ENCODE assay signal across 14 mouse cellular contexts in genomic region chr7:63924151-63924550, GRCm38 (mm10). TPM values are rescaled to one million over a fixed set of nuclear protein-coding genes. Genes with fewer than 3 reads are reported as not detected.
DNase-seq lines count a peak whose midpoint lies in the region; ATAC-seq and TF ChIP-seq lines count a peak whose summit lies in the region.
"Had no signal": no experiment of that assay in that cellular context is flagged by ENCODE, and none has a peak within 500 bp of the region (broad histone marks: within the 10 kb centered on the region; RNA-seq: fewer than 3 reads in every experiment).

No protein-coding gene starts in this region.

- H3K36me3 ChIP-seq in hindbrain, embryonic 15.5 days = no peaks in the 10 kb centered on the region
- H3K36me3 ChIP-seq in hindbrain, embryonic 10.5 days = peaks cover 13% of the 10 kb centered on the region
- no peaks in the 10 kb centered on the region for H3K36me3 ChIP-seq in lung, embryonic 16.5 days (ENCODE audit: control insufficient read depth, insufficient read depth, low read length)
- H3K36me3 ChIP-seq: forebrain, embryonic 12.5 days had no signal

- no peak overlapping the region for H3K9ac ChIP-seq in hindbrain, embryonic 15.5 days
- H3K9ac ChIP-seq in lung, embryonic 16.5 days (ENCODE audit: low read length) = no peak overlapping the region
- H3K9ac ChIP-seq: forebrain, embryonic 12.5 days had no signal

- DNase-seq in cerebellum, adult 2 months = no peak
- no peak for DNase-seq in cerebellum, adult 8-10 months
- no peak for DNase-seq in hindbrain, embryonic 10.5 days (ENCODE audit: low spot score)
- no peak for DNase-seq in lung, postnatal 25 days (ENCODE audit: low spot score)
- DNase-seq in layer of hippocampus, postnatal 25 days (ENCODE audit: extremely low spot score in 1 of 2, low spot score in 1 of 2) = no peak
- DNase-seq: B cell, adult 2 months had no signal

- 7% methylated on average over 1 of the region's 1 CpGs for WGBS in cerebellum, adult 2 months
- 61% methylated on average over 1 of the region's 1 CpGs for WGBS in hindbrain, embryonic 15.5 days
- 89% methylated on average over 1 of the region's 1 CpGs for WGBS in hindbrain, embryonic 10.5 days
- WGBS in lung, embryonic 16.5 days = 33% methylated on average over 1 of the region's 1 CpGs
- 17% methylated on average over 1 of the region's 1 CpGs for WGBS in olfactory bulb, adult 2 months

- TF ChIP-seq POLR2A in cerebellum, adult 2 months (IDR thresholded peaks at IDR 0.05; ENCODE audit: borderline replicate concordance, insufficient read depth, low read length) = no peak
- no peak for TF ChIP-seq POLR2A in olfactory bulb, adult 2 months (IDR thresholded peaks at IDR 0.05; ENCODE audit: insufficient read depth, low read depth, low read length)

- no peaks in the 10 kb centered on the region for H3K9me3 ChIP-seq in hindbrain, embryonic 15.5 days
- H3K9me3 ChIP-seq in hindbrain, embryonic 10.5 days = no peaks in the 10 kb centered on the region
- H3K9me3 ChIP-seq in lung, embryonic 16.5 days (ENCODE audit: control insufficient read depth, low read length) = no peaks in the 10 kb centered on the region
- H3K9me3 ChIP-seq: forebrain, embryonic 12.5 days had no signal

- peak overlapping the region; percentile 77 for H3K27ac ChIP-seq in cerebellum, adult 2 months (ENCODE audit: insufficient read depth, low read length)
- H3K27ac ChIP-seq in hindbrain, embryonic 15.5 days (replicated peaks) = peak overlapping the region; percentile 67
- H3K27ac ChIP-seq in hindbrain, embryonic 10.5 days = no peak overlapping the region
- peak overlapping the region; percentile 81 for H3K27ac ChIP-seq in lung, embryonic 16.5 days (ENCODE audit: low read length)
- H3K27ac ChIP-seq in olfactory bulb, adult 2 months (ENCODE audit: insufficient read depth, low read depth, low read length) = peak overlapping the region; percentile 85
- H3K27ac ChIP-seq: forebrain, embryonic 12.5 days; macrophage had no signal

- H3K4me3 ChIP-seq in cerebellum, adult 2 months (replicated peaks; ENCODE audit: insufficient read depth, low read depth, low read length) = no peak overlapping the region
- H3K4me3 ChIP-seq in hindbrain, embryonic 15.5 days = no peak overlapping the region
- no peak overlapping the region for H3K4me3 ChIP-seq in hindbrain, embryonic 10.5 days
- H3K4me3 ChIP-seq in lung, embryonic 16.5 days (ENCODE audit: low read length) = no peak overlapping the region
- H3K4me3 ChIP-seq in olfactory bulb, adult 2 months (ENCODE audit: insufficient read depth, low read depth, low read length) = no peak overlapping the region
- H3K4me3 ChIP-seq: forebrain, embryonic 12.5 days had no signal

- peaks cover 70% of the 10 kb centered on the region for H3K4me1 ChIP-seq in cerebellum, adult 2 months (ENCODE audit: control insufficient read depth, insufficient read depth, low read length)
- H3K4me1 ChIP-seq in hindbrain, embryonic 15.5 days (replicated peaks) = peaks cover 53% of the 10 kb centered on the region
- H3K4me1 ChIP-seq in hindbrain, embryonic 10.5 days (replicated peaks) = peaks cover 42% of the 10 kb centered on the region
- peaks cover 48% of the 10 kb centered on the region for H3K4me1 ChIP-seq in lung, embryonic 16.5 days (replicated peaks; ENCODE audit: control insufficient read depth, insufficient read depth, low read length)
- peaks cover 50% of the 10 kb centered on the region for H3K4me1 ChIP-seq in olfactory bulb, adult 2 months (ENCODE audit: control insufficient read depth, insufficient read depth, low read length)

- no peak for TF ChIP-seq CTCF in cerebellum, adult 2 months (IDR thresholded peaks at IDR 0.05; ENCODE audit: borderline replicate concordance, insufficient read depth, low read depth, low read length)
- no peak for TF ChIP-seq CTCF in olfactory bulb, adult 2 months (IDR thresholded peaks at IDR 0.05; ENCODE audit: insufficient read depth, low read depth, low read length)

- no peaks in the 10 kb centered on the region for H3K27me3 ChIP-seq in cerebellum, adult 2 months (ENCODE audit: control insufficient read depth, insufficient read depth, low read length)
- H3K27me3 ChIP-seq in hindbrain, embryonic 15.5 days = no peaks in the 10 kb centered on the region
- H3K27me3 ChIP-seq in hindbrain, embryonic 10.5 days (ENCODE audit: insufficient read depth, poor library complexity, severe bottlenecking) = no peaks in the 10 kb centered on the region
- H3K27me3 ChIP-seq in lung, embryonic 16.5 days (ENCODE audit: control insufficient read depth, insufficient read depth, low read depth, low read length) = no peaks in the 10 kb centered on the region
- H3K27me3 ChIP-seq: forebrain, embryonic 12.5 days had no signal

- ATAC-seq in hindbrain, embryonic 15.5 days (ENCODE audit: low FRiP score, low read depth) = no peak
- no peak for ATAC-seq in lung, embryonic 16.5 days (ENCODE audit: low read depth)

- H3K4me2 ChIP-seq in hindbrain, embryonic 15.5 days = no peak overlapping the region
- H3K4me2 ChIP-seq in lung, embryonic 16.5 days (ENCODE audit: low read depth, low read length) = no peak overlapping the region
- H3K4me2 ChIP-seq: forebrain, embryonic 12.5 days had no signal

RNA-seq across cellular contexts. Expression of gene E030018B13Rik, which starts 7.5 kb away (rescaled TPM):
- not detected in 2 replicates for polyA plus RNA-seq in cerebellum, adult 2 months (2012; rRNA removed)
- not detected in 2 replicates for polyA plus RNA-seq in hindbrain, embryonic 15.5 days (2015; fragmentation: Nextera tagmentation; extraction: Ambion mirVana)
- not detected in 2 replicates for polyA plus RNA-seq in hindbrain, embryonic 10.5 days (2016; fragmentation: Nextera tagmentation; extraction: Ambion mirVana)
- not detected in 2 replicates for polyA plus RNA-seq in lung, embryonic 16.5 days (2015; fragmentation: Nextera tagmentation; extraction: Ambion mirVana)
- polyA plus RNA-seq in olfactory bulb, adult 2 months (2012; ENCODE audit: insufficient read depth, insufficient read length, low replicate concordance, missing spikeins) = not detected in 2 replicates
- total RNA-seq in layer of hippocampus, postnatal 25 days (2021) = not detected
- total RNA-seq: adrenal gland, postnatal 36 days; heart, postnatal 10 days; layer of hippocampus, postnatal 36 days had no signal
- polyA plus RNA-seq: forebrain, embryonic 12.5 days; macrophage had no signal

RNA-seq across cellular contexts. Expression of gene Klf13, which starts 14.6 kb away (rescaled TPM):
- 60.8 and 68.9 TPM in 2 replicates for polyA plus RNA-seq in cerebellum, adult 2 months (2012; rRNA removed)
- polyA plus RNA-seq in hindbrain, embryonic 15.5 days (2015; fragmentation: Nextera tagmentation; extraction: Ambion mirVana) = 24.7 and 26.8 TPM in 2 replicates
- polyA plus RNA-seq in hindbrain, embryonic 10.5 days (2016; fragmentation: Nextera tagmentation; extraction: Ambion mirVana) = 31.7 and 33.4 TPM in 2 replicates
- 39.0 and 40.1 TPM in 2 replicates for polyA plus RNA-seq in lung, embryonic 16.5 days (2015; fragmentation: Nextera tagmentation; extraction: Ambion mirVana)
- polyA plus RNA-seq in olfactory bulb, adult 2 months (2012; ENCODE audit: insufficient read depth, insufficient read length, low replicate concordance, missing spikeins) = 47.4 and 143 TPM in 2 replicates
- total RNA-seq in layer of hippocampus, postnatal 25 days (2021) = 100 to 1,000 TPM; 204 to 216 TPM
